Mouse (Mus musculus) erythroblast, embryonic 14.5 days (primary cell): Measurements from ENCODE around the gene Crebbp. TPM values are rescaled to one million over a fixed set of nuclear protein-coding genes. Genes with fewer than 3 reads are reported as not detected.
"Not testable (repeated sequence)": the region's sequence is repeated elsewhere in the genome, so short reads cannot be mapped to it uniquely, and the experiment has no call there.

Experiments
- H3K27me3 ChIP-seq: 2 replicates; pipeline ENCODE4 v1.6.1; 2012; ENCODE audit warnings: inconsistent platforms; ENCODE audit not compliant: control insufficient read depth
- H3K36me3 ChIP-seq: 2 replicates; pipeline ENCODE4 v1.6.1; 2012; ENCODE audit warnings: mild to moderate bottlenecking, inconsistent platforms; ENCODE audit not compliant: control insufficient read depth
- H3K4me1 ChIP-seq: 2 replicates; pipeline ENCODE4 v1.6.1; 2012; ENCODE audit warnings: inconsistent platforms; ENCODE audit not compliant: control insufficient read depth
- H3K4me3 ChIP-seq: replicated peaks from 2 replicates; pipeline ENCODE3; 2012; ENCODE audit warnings: moderate library complexity, mild to moderate bottlenecking, inconsistent platforms
- H3K9me3 ChIP-seq: 2 replicates; pipeline ENCODE4 v1.6.1; 2012; ENCODE audit warnings: low read length, inconsistent platforms, mixed read lengths; ENCODE audit not compliant: control insufficient read depth
- GATA1 ChIP-seq: IDR thresholded peaks from 2 replicates; pipeline ENCODE4 v1.6.1; 2012; ENCODE audit warnings: low read length, inconsistent platforms, mixed read lengths
- TAL1 ChIP-seq: IDR thresholded peaks from 3 replicates; pipeline ENCODE4 v1.6.1; 2012; ENCODE audit warnings: low read length, inconsistent platforms, mixed read lengths
- polyA plus RNA-seq: library from polyadenylated mRNA; stranded (reverse); fragments of >175 nt; gene quantifications from 2 replicates; pipeline ENCODE4 v1.2.3, GENCODE M21; 2012

Crebbp gene
- polyA plus RNA-seq, 1 experiment: 1.2 TPM

DNA sequence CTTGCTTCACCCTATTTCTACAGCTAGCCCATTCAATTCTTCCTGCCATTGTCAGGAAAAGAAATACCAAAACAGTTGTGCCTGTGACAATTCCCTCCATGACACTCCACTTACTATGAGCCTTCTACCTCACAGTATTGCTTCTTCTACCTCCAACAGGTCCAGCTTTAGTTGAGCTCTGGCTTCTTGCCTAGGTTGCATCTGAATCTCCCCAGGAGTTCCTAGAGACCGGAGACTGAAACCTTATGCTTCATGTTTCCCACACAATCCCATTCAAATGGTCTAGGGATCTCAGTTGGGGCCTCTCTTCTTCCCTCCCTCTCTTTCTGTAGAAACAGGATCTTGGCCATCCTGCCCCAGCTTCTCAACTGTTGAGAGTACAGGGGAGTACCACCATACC, 116.3 kb downstream of the Crebbp start:
- no peaks in the 10 kb centered on the region for H3K9me3 ChIP-seq
- no peak overlapping the region for H3K4me3 ChIP-seq
- peaks cover 80% of the 10 kb centered on the region for H3K36me3 ChIP-seq
- TF ChIP-seq GATA1 (no peak), TAL1 (no peak)
- no peaks in the 10 kb centered on the region for H3K27me3 ChIP-seq
- H3K4me1 ChIP-seq: peaks cover 5% of the 10 kb centered on the region

DNA sequence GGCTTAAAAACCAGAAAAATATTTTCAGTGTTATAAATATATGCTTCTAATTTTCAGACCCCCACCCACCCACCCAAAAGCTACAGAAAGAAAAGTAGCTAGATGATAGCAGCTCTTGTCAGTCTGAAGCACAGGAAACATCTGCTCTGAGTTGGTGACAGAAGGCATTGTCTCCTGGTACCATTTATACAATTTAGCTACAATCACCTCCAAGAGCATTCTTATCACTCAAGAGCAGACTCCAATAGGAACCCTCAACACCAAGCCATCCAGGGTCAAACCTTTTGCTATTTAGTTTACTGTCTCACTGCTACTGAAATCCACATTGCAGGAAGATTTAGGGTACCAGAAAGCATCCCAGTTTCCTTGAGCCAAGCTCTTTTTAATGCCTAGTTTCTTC, 116.9 kb downstream of the Crebbp start:
- peaks cover 85% of the 10 kb centered on the region for H3K36me3 ChIP-seq
- H3K4me1 ChIP-seq: peaks cover 5% of the 10 kb centered on the region
- H3K9me3 ChIP-seq: no peaks in the 10 kb centered on the region
- no peak overlapping the region for H3K4me3 ChIP-seq
- no peaks in the 10 kb centered on the region for H3K27me3 ChIP-seq
- TF ChIP-seq GATA1 (no peak), TAL1 (no peak)

DNA sequence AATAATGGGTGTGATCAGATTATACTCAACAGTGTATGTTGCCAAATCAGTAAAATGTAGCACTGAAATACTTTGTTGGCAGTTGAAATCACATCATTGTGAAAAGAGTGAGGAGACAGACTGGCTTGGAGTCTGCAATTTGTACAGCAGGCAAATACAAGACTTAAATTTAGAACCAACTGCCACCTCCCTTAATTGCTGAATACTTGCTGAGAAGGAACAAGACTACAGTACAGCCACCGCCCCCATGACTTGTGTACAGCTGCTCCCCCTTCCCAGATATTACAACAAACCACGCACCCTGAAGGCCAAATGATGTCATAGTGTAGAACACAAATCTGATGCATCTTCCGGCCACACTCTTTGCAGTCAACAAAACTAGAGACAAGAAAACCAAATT, 117.7 kb downstream of the Crebbp start:
- peaks cover 85% of the 10 kb centered on the region for H3K36me3 ChIP-seq
- no peaks in the 10 kb centered on the region for H3K9me3 ChIP-seq
- no peak overlapping the region for H3K4me3 ChIP-seq
- H3K27me3 ChIP-seq: no peaks in the 10 kb centered on the region
- H3K4me1 ChIP-seq: peaks cover 5% of the 10 kb centered on the region
- no peak for TF ChIP-seq TAL1
- no peak for TF ChIP-seq GATA1

DNA sequence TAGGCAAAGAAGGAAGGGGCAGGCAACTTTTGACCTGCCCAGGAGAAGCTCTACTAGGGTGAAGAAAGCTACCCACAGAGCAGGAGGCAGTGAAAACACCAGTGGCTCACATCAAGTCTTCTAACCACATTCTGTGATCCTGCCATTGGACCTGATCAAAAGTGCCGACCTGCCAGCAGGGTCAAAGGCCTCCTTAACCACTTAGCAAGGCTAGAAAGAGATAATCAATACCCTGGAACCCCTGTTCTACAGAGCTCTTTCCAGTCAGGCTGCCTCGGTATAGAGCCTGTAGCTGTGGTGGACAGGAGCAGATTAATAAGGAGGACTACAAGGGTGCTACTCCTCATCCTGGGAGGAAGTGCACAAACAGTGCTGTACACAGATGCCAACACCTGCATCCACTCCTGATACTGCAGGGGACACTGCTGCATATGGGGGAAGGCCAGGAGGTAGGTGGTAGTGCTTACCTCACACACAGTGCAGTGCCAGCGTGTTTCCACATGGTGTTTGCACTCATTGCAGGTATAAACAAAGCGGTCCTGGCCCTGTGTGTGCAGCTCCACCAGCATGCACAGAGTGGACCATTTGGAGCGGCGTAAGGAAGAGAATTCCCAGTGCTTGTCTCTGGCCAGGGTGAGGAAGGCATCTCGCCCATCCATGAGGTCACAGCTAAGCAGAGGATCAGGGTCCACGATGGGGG, 126.4 kb downstream of the Crebbp start:
- H3K36me3 ChIP-seq: peaks cover 88% of the 10 kb centered on the region

DNA sequence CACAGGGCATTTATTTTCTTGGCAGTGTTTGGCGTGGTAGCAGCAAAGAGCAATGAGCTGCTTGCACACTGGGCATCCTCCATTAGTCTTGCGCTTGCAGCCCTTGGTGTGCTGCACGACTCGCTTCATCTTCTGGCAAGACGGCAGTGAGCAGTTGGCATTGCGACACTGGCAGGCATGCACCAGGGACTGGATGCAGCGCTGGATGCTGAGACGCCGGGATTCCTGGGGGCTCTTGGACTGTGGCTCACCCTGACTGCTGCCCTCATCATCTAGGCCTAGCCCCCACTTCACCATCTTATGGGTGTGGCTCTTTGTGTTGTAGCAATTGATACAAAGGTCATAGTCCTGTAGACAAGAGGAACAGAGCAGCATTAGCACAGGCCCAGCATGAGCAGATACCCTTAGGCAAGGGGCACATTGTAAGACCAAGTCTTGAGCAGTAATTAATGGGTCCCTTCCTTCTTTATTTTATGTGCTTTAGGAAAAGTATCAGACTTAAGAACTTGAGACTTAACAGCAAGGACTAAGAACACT, 127.9 kb downstream of the Crebbp start:
- no peak for TF ChIP-seq GATA1
- no peak for TF ChIP-seq TAL1
- peaks cover 80% of the 10 kb centered on the region for H3K36me3 ChIP-seq
- H3K9me3 ChIP-seq: no peaks in the 10 kb centered on the region
- H3K4me1 ChIP-seq: no peaks in the 10 kb centered on the region
- H3K27me3 ChIP-seq: no peaks in the 10 kb centered on the region
- no peak overlapping the region for H3K4me3 ChIP-seq

More for the DNA sequence above, 126.4 kb downstream of the Crebbp start:
- Histone ChIP-seq H3K9me3 (no peaks in the 10 kb centered on the region), H3K4me3 (no peak overlapping the region), H3K27me3 (no peaks in the 10 kb centered on the region), H3K4me1 (no peaks in the 10 kb centered on the region)
- TF ChIP-seq GATA1 (no peak), TAL1 (no peak)

DNA sequence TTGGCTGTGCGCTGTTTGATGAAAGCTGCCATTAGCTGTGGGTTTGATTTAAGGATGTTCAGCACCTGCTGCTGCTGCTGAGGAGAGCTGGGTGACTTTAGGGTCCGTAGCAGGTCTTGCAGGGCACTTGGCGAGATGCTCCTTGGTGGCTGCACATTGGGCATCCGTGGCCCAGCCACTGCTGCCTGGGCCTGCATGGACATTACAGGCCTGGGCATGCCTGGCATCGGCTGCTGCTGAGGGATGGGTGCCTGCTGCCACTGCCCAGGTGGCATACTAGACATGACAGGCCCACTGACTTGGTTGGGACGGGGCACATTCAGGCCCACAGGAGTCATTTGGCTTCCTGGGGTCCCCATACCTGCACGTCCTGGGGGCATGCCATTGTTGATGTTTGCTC, 128.7 kb downstream of the Crebbp start:
- Histone ChIP-seq H3K27me3 (no peaks in the 10 kb centered on the region), H3K36me3 (peaks cover 72% of the 10 kb centered on the region), H3K9me3 (no peaks in the 10 kb centered on the region), H3K4me1 (no peaks in the 10 kb centered on the region), H3K4me3 (no peak overlapping the region)
- TF ChIP-seq TAL1 (no peak), GATA1 (no peak)

DNA sequence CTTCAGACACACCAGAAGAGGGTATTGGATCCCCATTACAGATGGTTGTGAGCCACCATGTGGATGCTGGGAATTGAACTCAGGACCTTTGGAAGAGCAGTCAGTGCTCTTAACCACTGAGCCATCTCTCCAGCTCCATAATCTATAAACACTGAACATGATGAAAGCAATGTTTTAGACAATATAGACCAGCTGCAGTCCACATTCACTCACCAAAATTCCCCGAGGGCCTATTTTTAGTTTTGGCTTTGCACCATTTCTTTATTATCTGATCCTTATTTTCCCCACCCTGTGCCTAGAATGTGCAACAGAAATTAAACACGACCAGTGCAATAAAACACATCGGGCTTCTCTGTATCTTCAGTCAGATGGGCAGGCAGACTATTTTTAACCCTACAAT, 133.4 kb downstream of the Crebbp start:
- H3K36me3 ChIP-seq: peaks cover 27% of the 10 kb centered on the region
- peaks cover 30% of the 10 kb centered on the region for H3K4me1 ChIP-seq
- H3K27me3 ChIP-seq, H3K4me3 ChIP-seq, H3K9me3 ChIP-seq: not testable (repeated sequence)

DNA sequence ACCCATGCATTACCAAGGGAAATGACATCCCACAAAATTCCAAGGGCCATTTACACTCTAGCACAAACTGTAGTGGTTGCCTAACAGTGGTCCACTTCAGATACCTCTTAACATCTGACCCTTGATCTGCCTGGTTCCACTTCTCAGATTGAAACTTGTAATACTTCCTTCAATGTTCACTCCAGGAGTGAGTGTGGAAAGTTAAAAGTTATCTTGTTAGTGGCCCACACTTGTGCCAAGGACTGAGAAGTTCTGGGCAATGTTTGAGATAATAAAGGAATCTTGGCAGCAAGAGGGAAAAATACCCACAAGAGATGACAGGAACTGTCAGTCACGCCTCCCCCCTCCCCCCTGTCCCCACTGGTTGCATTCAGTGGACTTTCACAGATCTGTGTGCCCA, 134.1 kb downstream of the Crebbp start:
- Histone ChIP-seq H3K36me3 (peaks cover 19% of the 10 kb centered on the region), H3K9me3 (no peaks in the 10 kb centered on the region), H3K4me3 (no peak overlapping the region), H3K4me1 (peaks cover 37% of the 10 kb centered on the region), H3K27me3 (no peaks in the 10 kb centered on the region)
- TF ChIP-seq GATA1: no peak
- TF ChIP-seq TAL1: no peak

DNA sequence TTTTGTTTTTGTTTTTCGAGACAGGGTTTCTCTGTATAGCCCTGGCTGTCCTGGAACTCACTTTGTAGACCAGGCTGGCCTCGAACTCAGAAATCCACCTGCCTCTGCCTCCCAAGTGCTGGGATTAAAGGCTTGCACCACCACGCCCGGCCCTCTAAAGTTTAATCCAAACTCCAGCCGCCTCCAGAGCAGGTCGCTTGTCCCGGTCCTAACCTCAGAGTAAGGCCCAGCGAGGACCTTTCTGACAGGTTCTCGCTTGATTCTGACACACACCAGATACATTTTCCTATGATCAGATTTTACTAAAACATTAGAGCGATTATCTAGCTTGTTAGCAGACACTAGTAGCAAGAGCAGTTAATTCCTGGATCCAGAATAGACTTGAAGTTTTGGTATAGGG, 135.5 kb downstream of the Crebbp start:
- peak overlapping the region; percentile 86 for H3K4me3 ChIP-seq
- H3K9me3 ChIP-seq, H3K27me3 ChIP-seq: not testable (repeated sequence)
- H3K4me1 ChIP-seq: peaks cover 44% of the 10 kb centered on the region
- H3K36me3 ChIP-seq: peaks cover 16% of the 10 kb centered on the region

DNA sequence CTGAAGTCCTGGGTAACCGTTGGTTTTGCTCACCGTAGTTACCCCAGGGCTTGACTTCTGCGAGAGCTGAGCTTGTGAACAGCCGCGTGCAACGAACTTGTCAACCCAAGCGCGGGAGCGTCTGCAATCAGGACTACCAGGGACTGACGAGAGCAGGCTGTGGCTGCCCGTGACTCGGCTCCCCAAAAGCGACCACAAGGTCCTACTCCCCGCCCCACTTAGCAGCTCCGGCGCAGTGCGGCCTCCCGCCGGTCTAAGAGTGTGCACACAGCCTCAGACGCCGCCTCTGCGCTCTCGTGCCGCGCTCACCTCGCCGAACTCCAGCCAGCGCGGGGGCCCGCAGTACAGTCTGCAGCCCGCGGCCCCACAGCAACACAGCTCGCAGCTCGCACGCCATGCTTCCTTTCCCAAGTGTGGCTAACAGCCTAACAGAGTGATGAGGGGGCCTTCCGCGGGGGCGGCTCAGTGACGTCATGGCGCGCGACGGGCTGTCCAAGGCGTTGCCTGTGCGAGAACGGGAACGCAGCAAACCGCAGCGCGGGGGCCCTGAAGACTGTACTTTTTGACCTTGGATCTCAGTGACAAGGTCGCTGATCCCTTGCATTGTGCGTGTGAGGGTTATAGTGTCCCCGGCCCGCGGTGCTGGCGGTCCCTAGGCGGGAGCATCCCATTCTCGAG, 136.3 kb downstream of the Crebbp start, which contains the start of gene Trap1:
TSS of gene Trap1 (minus strand) at position 444 of the 678 bp plus-strand sequence.
- Histone ChIP-seq H3K9me3 (no peaks in the 10 kb centered on the region), H3K4me3 (peak within 1 kb of the TSS; percentile 86), H3K27me3 (no peaks in the 10 kb centered on the region), H3K4me1 (peaks cover 44% of the 10 kb centered on the region), H3K36me3 (peaks cover 20% of the 10 kb centered on the region)
- no peak for TF ChIP-seq TAL1
